Mouse (Mus musculus) heart, adult 2 months (tissue): Measurements from ENCODE around the gene Ciapin1.

Experiments used
- CTCF ChIP-seq: fragments of 200-600 bp; IDR thresholded peaks from 2 replicates; pipeline ENCODE4 v1.8.1; 2022; ENCODE audit warnings: antibody characterized with exemption, mild to moderate bottlenecking, moderate library complexity
- EP300 ChIP-seq: fragments of 200-500 bp; IDR thresholded peaks from 2 replicates; pipeline ENCODE4 v1.6.1; 2011; ENCODE audit warnings: low read depth, low read length, control low read depth; ENCODE audit not compliant: insufficient read depth
- POLR2A ChIP-seq: fragments of 200-500 bp; IDR thresholded peaks from 2 replicates; pipeline ENCODE4 v1.6.1; 2011; ENCODE audit warnings: mild to moderate bottlenecking, low read depth, low read length, control low read depth; ENCODE audit not compliant: insufficient read depth

DNA sequence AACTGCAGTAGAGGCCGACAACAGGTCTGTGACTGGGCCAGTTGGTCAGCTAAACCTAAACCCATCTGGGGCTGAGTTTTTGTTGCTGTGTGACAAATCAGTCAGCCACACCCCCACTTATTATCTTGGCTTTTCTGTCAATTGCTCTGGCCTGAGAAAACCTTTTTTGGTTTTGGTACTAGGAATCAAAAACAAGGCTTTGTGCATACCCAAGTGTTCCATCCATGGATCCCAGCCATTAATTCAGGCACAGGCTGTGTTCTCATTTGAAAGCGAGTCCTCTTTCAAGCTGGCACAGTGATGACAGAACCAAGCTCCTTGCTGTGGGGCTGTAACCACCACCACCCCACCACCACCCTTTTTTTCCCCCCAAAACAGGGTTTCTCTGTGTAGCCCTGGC, 16.8 kb downstream of the Ciapin1 start:
- TF ChIP-seq POLR2A (no peak), CTCF (no peak), EP300 (no peak)
